Mouse (Mus musculus) intestine, embryonic 16.5 days (tissue): Measurements from ENCODE around the gene Adtrp. TPM values are rescaled to one million over a fixed set of nuclear protein-coding genes. Genes with fewer than 3 reads are reported as not detected.

Experiments used
- ATAC-seq: fragments of 200-750 bp; cut with Nextera tagmentation; 2 replicates; pipeline ENCODE4 v1.8.0; 2017; ENCODE audit warnings: moderate TSS enrichment, moderate library complexity
- H3K27ac ChIP-seq: fragments of 300-500 bp; sonication (generic); 2 replicates; pipeline ENCODE4 v1.5.1; 2014; ENCODE audit warnings: mild to moderate bottlenecking, low read length
- H3K27me3 ChIP-seq: fragments of 300-500 bp; sonication (generic); replicated peaks from 2 replicates; pipeline ENCODE4 v1.6.1; 2014; ENCODE audit warnings: low read length, control low read depth, mixed read lengths; ENCODE audit not compliant: control insufficient read depth, insufficient read depth
- H3K36me3 ChIP-seq: fragments of 300-500 bp; sonication (generic); 2 replicates; pipeline ENCODE4 v1.6.1; 2014; ENCODE audit warnings: low read length, control low read depth; ENCODE audit not compliant: control insufficient read depth, insufficient read depth
- H3K4me1 ChIP-seq: fragments of 300-500 bp; sonication (generic); 2 replicates; pipeline ENCODE4 v1.6.1; 2014; ENCODE audit warnings: low read length, control low read depth, mixed read lengths; ENCODE audit not compliant: control insufficient read depth, insufficient read depth
- H3K4me2 ChIP-seq: fragments of 300-500 bp; sonication (generic); 2 replicates; pipeline ENCODE4 v1.6.1; 2014; ENCODE audit warnings: low read depth, low read length, control low read depth
- H3K4me3 ChIP-seq: fragments of 300-500 bp; sonication (generic); 2 replicates; pipeline ENCODE4 v1.5.1; 2014; ENCODE audit warnings: mild to moderate bottlenecking, low read length
- H3K9ac ChIP-seq: fragments of 300-500 bp; sonication (generic); 2 replicates; pipeline ENCODE4 v1.6.1; 2014; ENCODE audit warnings: low read depth, low read length
- H3K9me3 ChIP-seq: fragments of 300-500 bp; sonication (generic); 2 replicates; pipeline ENCODE4 v1.6.1; 2016; ENCODE audit warnings: low read length, control low read depth; ENCODE audit not compliant: control insufficient read depth
- WGBS: fragments of 180-500 bp; shearing (Covaris S2); extraction: QIAGEN DNeasy Blood & Tissue Kit; methylation state at CpG from one replicate; pipeline ENCODE4 v1.1.7; 2014; 5-methylcytosine and 5-hydroxymethylcytosine counted together
- polyA plus RNA-seq: library from polyadenylated mRNA; unstranded; fragments of >200 nt; fragmentation: Nextera tagmentation; extraction: Ambion mirVana; gene quantifications from 2 replicates; pipeline ENCODE4 v1.2.1, GENCODE M21; 2015

Adtrp gene
- polyA plus RNA-seq, 1 experiment from 2014 or later, result 21.5 TPM

DNA sequence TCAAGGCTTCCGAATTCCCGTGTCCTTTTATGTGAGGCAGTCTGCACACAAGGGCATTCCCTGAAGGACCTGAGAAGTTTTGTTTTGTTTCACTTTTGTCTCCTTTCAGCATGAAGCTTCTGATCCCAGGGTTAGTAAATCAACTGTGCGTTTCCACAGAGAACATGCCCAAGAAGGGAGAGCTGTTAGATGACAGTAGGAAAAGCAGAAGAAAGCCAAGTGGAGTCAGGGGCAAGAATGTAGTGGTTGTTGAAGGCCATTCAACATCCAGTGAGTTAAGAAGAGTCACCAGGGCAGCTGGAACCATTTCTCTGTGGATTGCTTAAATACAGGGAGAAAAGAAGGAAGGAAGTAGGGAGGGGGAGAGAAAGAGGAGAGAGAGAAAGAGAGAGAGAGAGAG, 76.4 kb downstream of the Adtrp start:
- H3K9me3 ChIP-seq, result no peaks in the 10 kb centered on the region
- H3K4me1 ChIP-seq, result no peaks in the 10 kb centered on the region
- no peak overlapping the region for H3K9ac ChIP-seq
- 41% methylated on average over 3 of the region's 3 CpGs for WGBS
- H3K27ac ChIP-seq, result no peak overlapping the region
- H3K36me3 ChIP-seq, result no peaks in the 10 kb centered on the region
- ATAC-seq, result no peak
- H3K4me3 ChIP-seq, result no peak overlapping the region
- no peaks in the 10 kb centered on the region for H3K27me3 ChIP-seq
- H3K4me2 ChIP-seq, result no peak overlapping the region

DNA sequence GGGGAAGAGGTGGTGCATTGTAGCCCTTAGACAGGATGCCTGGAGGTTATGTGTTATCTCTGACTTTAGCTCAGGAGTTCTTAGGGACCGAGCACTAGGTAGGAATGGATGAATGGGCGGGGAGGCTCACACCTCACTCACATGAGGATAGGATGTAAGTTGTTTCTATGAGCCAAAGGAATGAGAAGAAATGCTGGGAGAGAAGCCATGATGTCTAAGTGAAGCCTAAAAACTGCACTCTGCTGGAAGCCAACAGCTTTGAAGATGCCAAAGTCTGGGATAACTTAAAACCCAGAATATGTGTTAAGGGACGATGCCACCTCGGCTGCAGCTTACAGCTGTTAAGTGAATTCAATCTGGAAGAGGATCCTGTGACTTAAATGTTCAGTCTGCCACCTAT, 79.5 kb downstream of the Adtrp start:
- no peak overlapping the region for H3K9ac ChIP-seq
- no peaks in the 10 kb centered on the region for H3K27me3 ChIP-seq
- no peak overlapping the region for H3K4me2 ChIP-seq
- WGBS, result 88% methylated on average over 4 of the region's 4 CpGs
- H3K27ac ChIP-seq, result no peak overlapping the region
- no peaks in the 10 kb centered on the region for H3K9me3 ChIP-seq
- no peaks in the 10 kb centered on the region for H3K36me3 ChIP-seq
- no peak for ATAC-seq
- no peaks in the 10 kb centered on the region for H3K4me1 ChIP-seq
- H3K4me3 ChIP-seq, result no peak overlapping the region

DNA sequence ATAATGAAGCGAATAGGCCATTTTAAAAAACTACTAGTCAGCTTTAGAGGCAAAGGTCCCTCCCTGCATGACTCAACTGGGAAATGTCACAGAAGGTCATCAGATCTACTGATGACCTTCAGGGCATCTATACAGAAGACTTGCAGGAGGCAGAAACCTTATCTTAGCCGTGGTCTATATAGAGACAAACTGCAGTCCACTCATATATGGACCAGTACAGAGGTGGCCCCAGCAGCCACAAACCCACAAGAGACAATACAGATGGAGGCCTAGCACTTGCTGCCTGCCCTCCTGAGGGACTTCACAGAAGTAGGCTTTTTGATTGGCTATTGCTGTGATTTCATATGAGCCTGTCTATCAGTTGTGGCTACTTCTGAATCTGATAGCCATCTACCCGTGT, 85.5 kb downstream of the Adtrp start:
- no peak overlapping the region for H3K9ac ChIP-seq
- no peaks in the 10 kb centered on the region for H3K4me1 ChIP-seq
- no peak overlapping the region for H3K4me3 ChIP-seq
- H3K4me2 ChIP-seq, result no peak overlapping the region
- H3K27ac ChIP-seq, result no peak overlapping the region
- H3K36me3 ChIP-seq, result no peaks in the 10 kb centered on the region
- 80% methylated on average over 3 of the region's 3 CpGs for WGBS
- H3K9me3 ChIP-seq, result no peaks in the 10 kb centered on the region
- H3K27me3 ChIP-seq, result no peaks in the 10 kb centered on the region
- no peak for ATAC-seq

DNA sequence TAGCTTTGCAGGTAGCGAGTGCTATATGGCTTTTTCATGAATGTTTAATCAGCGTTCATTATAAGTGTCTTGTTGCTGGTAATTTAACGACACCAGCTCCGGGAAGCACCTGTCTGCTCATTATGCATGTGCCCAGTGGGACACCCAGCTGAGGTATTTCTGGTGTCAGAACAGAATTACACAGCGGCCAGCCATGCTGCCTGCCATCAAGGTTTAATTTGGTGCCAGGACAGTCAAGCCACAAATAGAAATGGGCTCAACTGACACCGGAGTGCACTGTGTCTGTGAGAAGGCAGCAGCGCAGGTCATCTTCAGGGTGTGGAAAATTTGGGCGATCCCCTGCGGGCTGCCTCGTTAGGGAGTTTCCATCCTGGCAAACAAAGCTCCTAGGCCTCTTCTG, 87.0 kb downstream of the Adtrp start:
- ATAC-seq, result no peak
- Histone ChIP-seq H3K27ac (no peak overlapping the region), H3K4me2 (no peak overlapping the region), H3K36me3 (no peaks in the 10 kb centered on the region), H3K4me3 (no peak overlapping the region), H3K9ac (no peak overlapping the region), H3K4me1 (no peaks in the 10 kb centered on the region), H3K27me3 (no peaks in the 10 kb centered on the region), H3K9me3 (no peaks in the 10 kb centered on the region)
- 57% methylated on average over 10 of the region's 10 CpGs for WGBS

DNA sequence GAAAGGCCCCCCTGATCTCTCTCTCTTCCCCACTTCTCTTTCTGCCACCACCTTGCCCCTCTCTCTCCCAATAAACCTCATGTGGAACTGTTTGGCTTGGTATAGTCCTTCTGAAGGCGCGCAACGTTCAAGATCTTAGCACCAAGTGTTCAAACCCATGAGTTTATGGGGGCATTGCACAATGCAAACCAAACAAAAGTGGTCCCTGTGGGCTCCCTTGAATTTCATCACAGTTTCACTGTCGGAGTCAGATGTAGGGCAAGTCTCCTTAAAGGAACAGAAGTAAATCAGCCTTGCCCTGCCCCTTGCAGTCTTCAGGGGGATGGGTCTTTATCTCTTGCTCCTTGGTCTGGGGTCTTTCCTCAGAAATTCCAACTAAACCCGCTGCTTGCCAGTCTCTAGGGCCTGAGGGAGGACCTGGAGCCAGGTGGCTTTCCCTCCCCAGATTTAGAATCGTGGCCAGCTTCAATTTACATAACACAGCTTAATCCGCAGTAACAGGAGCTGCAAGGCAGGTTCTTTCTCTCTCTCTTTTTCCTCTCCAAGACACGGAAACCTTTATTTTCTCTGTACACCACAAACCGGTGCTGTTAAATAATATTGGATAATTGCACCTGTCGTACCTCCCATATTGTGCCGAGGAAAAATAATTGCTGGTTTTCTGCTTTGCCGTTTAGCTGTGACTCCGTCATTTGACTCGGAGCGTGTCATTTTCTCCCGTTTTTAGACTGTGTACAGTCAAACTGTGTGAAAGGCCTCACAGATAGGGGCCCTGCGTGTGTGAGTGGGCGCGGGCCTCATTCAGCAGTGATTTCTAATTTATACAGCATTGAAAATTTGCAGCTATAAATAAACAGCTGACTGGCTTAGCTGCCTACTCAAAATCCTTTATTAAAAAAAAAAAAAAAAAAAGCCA, 88.7 kb downstream of the Adtrp start:
- Histone ChIP-seq H3K27me3 (no peaks in the 10 kb centered on the region), H3K9ac (no peak overlapping the region), H3K27ac (no peak overlapping the region), H3K9me3 (no peaks in the 10 kb centered on the region), H3K4me1 (no peaks in the 10 kb centered on the region), H3K4me2 (no peak overlapping the region), H3K36me3 (no peaks in the 10 kb centered on the region), H3K4me3 (no peak overlapping the region)
- 64% methylated on average over 19 of the region's 19 CpGs for WGBS
- ATAC-seq, result no peak

DNA sequence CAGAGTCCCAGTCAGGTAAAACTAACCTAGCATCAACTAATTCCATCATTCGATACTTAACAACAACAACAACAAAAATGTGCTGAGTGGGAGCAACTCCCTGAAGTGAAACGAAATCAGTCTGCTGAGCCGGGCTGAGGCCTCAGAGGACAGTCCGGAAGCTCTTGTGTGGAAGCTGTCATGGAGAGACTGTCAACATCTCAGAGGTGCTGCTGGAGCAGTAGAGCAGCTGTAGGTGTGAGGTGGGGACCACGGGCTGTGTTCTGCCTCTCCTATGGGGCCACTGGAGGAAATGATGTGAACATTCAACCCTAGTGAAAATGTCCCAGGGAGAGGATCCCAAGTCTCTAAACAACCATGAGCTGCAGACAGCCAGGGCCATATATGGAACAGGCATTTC, 94.4 kb downstream of the Adtrp start:
- WGBS, result 79% methylated on average over 5 of the region's 5 CpGs
- ATAC-seq, result no peak
- H3K9ac ChIP-seq, result no peak overlapping the region
- H3K36me3 ChIP-seq, result no peaks in the 10 kb centered on the region
- no peaks in the 10 kb centered on the region for H3K4me1 ChIP-seq
- no peaks in the 10 kb centered on the region for H3K27me3 ChIP-seq
- H3K4me3 ChIP-seq, result no peak overlapping the region
- H3K4me2 ChIP-seq, result no peak overlapping the region
- no peak overlapping the region for H3K27ac ChIP-seq
- H3K9me3 ChIP-seq, result no peaks in the 10 kb centered on the region

DNA sequence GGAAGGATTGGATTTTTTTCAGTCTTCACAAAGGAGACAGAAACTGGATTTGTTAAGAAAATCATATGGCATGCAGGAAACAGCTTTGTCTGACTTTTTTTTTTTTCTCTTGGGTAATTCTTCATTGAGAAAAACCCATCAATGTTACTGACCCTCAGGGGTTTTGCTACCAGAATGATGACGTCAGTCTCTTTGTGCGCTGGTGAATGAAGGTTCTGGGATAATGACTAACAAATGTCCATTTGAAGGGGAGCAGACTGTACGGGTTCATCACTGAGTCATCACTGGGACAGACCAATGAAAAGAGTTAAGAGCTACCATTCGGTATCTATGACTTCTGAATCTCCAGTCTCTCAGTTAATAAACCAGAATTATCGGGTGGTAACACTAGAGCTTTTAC, 97.0 kb downstream of the Adtrp start:
- Histone ChIP-seq H3K27ac (no peak overlapping the region), H3K27me3 (no peaks in the 10 kb centered on the region), H3K9me3 (no peaks in the 10 kb centered on the region), H3K4me2 (no peak overlapping the region), H3K9ac (no peak overlapping the region), H3K4me1 (no peaks in the 10 kb centered on the region), H3K36me3 (no peaks in the 10 kb centered on the region), H3K4me3 (no peak overlapping the region)
- no peak for ATAC-seq
- 72% methylated on average over 5 of the region's 5 CpGs for WGBS

DNA sequence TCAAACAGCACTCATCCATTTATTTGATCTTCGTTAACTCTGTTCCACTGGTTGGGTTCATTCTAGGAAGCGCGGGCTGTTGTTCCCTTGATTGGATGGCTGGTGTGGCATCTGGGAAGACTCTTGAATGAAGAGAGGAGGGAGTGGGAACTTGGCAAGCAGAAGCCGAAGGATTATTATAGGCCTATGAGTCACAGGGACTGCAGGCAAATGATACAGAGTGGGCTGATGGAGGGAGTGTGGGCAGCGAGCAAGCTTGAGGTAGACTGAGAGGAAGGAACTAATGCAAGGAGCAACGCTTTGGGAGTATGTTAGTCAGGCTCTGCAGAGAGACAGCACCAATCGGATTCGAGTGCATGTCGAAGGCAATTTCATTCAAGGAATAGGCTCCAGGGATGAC, 98.6 kb downstream of the Adtrp start:
- ATAC-seq, result 0 out of 2 replicates have a peak, but pooled peaks have one; percentile 36
- no peak overlapping the region for H3K4me3 ChIP-seq
- no peaks in the 10 kb centered on the region for H3K36me3 ChIP-seq
- 65% methylated on average over 9 of the region's 9 CpGs for WGBS
- H3K4me1 ChIP-seq, result no peaks in the 10 kb centered on the region
- H3K27ac ChIP-seq, result no peak overlapping the region
- H3K9ac ChIP-seq, result no peak overlapping the region
- no peaks in the 10 kb centered on the region for H3K9me3 ChIP-seq
- H3K27me3 ChIP-seq, result no peaks in the 10 kb centered on the region
- no peak overlapping the region for H3K4me2 ChIP-seq

DNA sequence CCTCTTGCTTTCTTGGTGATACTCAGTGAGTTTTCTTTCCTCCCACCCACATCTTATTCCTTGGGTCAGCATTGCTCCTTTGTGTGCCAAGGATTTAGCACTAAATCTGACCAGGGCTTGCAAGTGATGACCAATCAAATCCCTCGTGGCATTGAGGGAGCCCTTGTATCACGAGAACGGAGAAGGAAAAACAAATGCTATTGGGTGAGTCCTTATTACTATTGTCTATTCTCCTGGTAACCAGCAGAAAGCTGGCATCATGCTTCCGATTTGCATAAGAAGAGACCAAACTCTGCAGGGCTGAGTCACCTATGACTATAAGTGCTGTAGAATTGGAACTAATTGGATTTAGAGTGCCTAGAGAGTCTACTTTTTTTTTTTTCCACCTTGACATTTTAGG, 99.8 kb downstream of the Adtrp start:
- no peak overlapping the region for H3K27ac ChIP-seq
- ATAC-seq, result no peak
- H3K4me2 ChIP-seq, result no peak overlapping the region
- H3K4me1 ChIP-seq, result no peaks in the 10 kb centered on the region
- WGBS, result 91% methylated on average over 4 of the region's 4 CpGs
- H3K36me3 ChIP-seq, result no peaks in the 10 kb centered on the region
- H3K4me3 ChIP-seq, result no peak overlapping the region
- no peaks in the 10 kb centered on the region for H3K9me3 ChIP-seq
- no peaks in the 10 kb centered on the region for H3K27me3 ChIP-seq
- H3K9ac ChIP-seq, result no peak overlapping the region
